Mouse (Mus musculus): ENCODE measurements around the gene Grik4. TPM values are rescaled to one million over a fixed set of nuclear protein-coding genes. Genes with fewer than 3 reads are reported as not detected.

The Grik4 gene
- total and polyA plus RNA-seq, 3 experiments: not detected

GRCm38 (mm10) chr9:42964366-42964765 lies 20.1 kb upstream of the Grik4 start:
- no peak for TF ChIP-seq CHD2 (IDR thresholded peaks at IDR 0.05; ENCODE audit: low read length)
- no peak for TF ChIP-seq KAT2A (IDR thresholded peaks at IDR 0.05; ENCODE audit: insufficient replicate concordance, low read length)
- no peak for TF ChIP-seq MAZ (IDR thresholded peaks at IDR 0.05; ENCODE audit: low read depth, low read length)
- TF ChIP-seq MXI1 (IDR thresholded peaks at IDR 0.05; ENCODE audit: low read depth, low read length): no peak
- no peak for TF ChIP-seq MEF2A (IDR thresholded peaks at IDR 0.05; ENCODE audit: borderline replicate concordance, low read depth, low read length)
- no peak for TF ChIP-seq ZKSCAN1 (IDR thresholded peaks at IDR 0.05; ENCODE audit: borderline replicate concordance, low read depth, low read length)
- no peak for TF ChIP-seq NRF1 (IDR thresholded peaks at IDR 0.05; ENCODE audit: low read depth, low read length)
- TF ChIP-seq EP300 (IDR thresholded peaks at IDR 0.05; ENCODE audit: low read length): no peak
- no peak for TF ChIP-seq IRF4 (IDR thresholded peaks at IDR 0.05; ENCODE audit: low read depth, low read length)
- TF ChIP-seq RAD21 (IDR thresholded peaks at IDR 0.05; ENCODE audit: low read depth, low read length): no peak
- no peak for TF ChIP-seq USF2 (conservative IDR thresholded peaks at IDR 0.05; ENCODE audit: low read depth, low read length)
- no peak for TF ChIP-seq TBP (conservative IDR thresholded peaks at IDR 0.05; ENCODE audit: low read depth, low read length)
- no peak for TF ChIP-seq ZNF384 (IDR thresholded peaks at IDR 0.05; ENCODE audit: low read depth, low read length)
- TF ChIP-seq POLR2A (IDR thresholded peaks at IDR 0.05; ENCODE audit: low read depth, low read length): no peak
- TF ChIP-seq POLR2AphosphoS2 (IDR thresholded peaks at IDR 0.05; ENCODE audit: low read depth, low read length): no peak
- no peak for TF ChIP-seq MAX (IDR thresholded peaks at IDR 0.05; ENCODE audit: low read length)
- in situ Hi-C loops (cut with MboI; ENCODE audit: low pct_ligation_motif_present, low pct_unique_long_range_greater_than_20kb, low sequenced_read_pairs): no loop called here
- no peaks in the 10 kb centered on the region for H3K9me3 ChIP-seq (replicated peaks; ENCODE audit: low read length)
- no peak overlapping the region for H3K4me2 ChIP-seq (ENCODE audit: insufficient read depth, low read depth, poor library complexity, severe bottlenecking)
- H3K4me1 ChIP-seq (ENCODE audit: control insufficient read depth in 1 of 2, insufficient read depth in 2 of 2): no peaks in the 10 kb centered on the region
- H3K4me3 ChIP-seq (replicated peaks in 1 of 3; ENCODE audit: low read depth in 2 of 3, low read length in 2 of 3, poor library complexity in 1 of 3): no peak overlapping the region
- no peak for DNase-seq (ENCODE audit: extremely low read depth)
- H3K27me3 ChIP-seq (replicated peaks): no peaks in the 10 kb centered on the region
- no peak overlapping the region for H3K9ac ChIP-seq (ENCODE audit: insufficient read depth, low read depth)
- H3K27ac ChIP-seq (ENCODE audit: insufficient read depth, low read depth): no peak overlapping the region
- peaks cover 18 to 25% of the 10 kb centered on the region in 2 experiments for H3K36me3 ChIP-seq (replicated peaks in 1 of 2; ENCODE audit: control insufficient read depth in 1 of 2, insufficient read depth in 1 of 2, low read length in 1 of 2)
- dilution Hi-C loops (cut with MboI; ENCODE audit: extremely low pct_ligation_motif_present, extremely low pct_unique_long_range_greater_than_20kb, low sequenced_read_pairs): no loop called here
- no peaks in the 10 kb centered on the region for H3K79me2 ChIP-seq (replicated peaks; ENCODE audit: control insufficient read depth, extremely low read depth, insufficient read depth, poor library complexity, severe bottlenecking)

GRCm38 (mm10) chr9:42962506-42962905 lies 18.2 kb upstream of the Grik4 start:
- H3K9ac ChIP-seq (ENCODE audit: insufficient read depth, low read depth): no peak overlapping the region
- no peaks in the 10 kb centered on the region for H3K9me3 ChIP-seq (replicated peaks; ENCODE audit: low read length)
- H3K79me2 ChIP-seq (replicated peaks; ENCODE audit: control insufficient read depth, extremely low read depth, insufficient read depth, poor library complexity, severe bottlenecking): no peaks in the 10 kb centered on the region
- peaks cover 8% of the 10 kb centered on the region for H3K27me3 ChIP-seq (replicated peaks)
- DNase-seq (ENCODE audit: extremely low read depth): no peak
- no peak overlapping the region for H3K4me3 ChIP-seq (replicated peaks in 1 of 3; ENCODE audit: low read depth in 2 of 3, low read length in 2 of 3, poor library complexity in 1 of 3)
- in situ Hi-C loops (cut with MboI; ENCODE audit: low pct_ligation_motif_present, low pct_unique_long_range_greater_than_20kb, low sequenced_read_pairs) (no loop called here), dilution Hi-C loops (cut with MboI; ENCODE audit: extremely low pct_ligation_motif_present, extremely low pct_unique_long_range_greater_than_20kb, low sequenced_read_pairs) (no loop called here)
- H3K4me2 ChIP-seq (ENCODE audit: insufficient read depth, low read depth, poor library complexity, severe bottlenecking): no peak overlapping the region
- H3K4me1 ChIP-seq (ENCODE audit: control insufficient read depth in 1 of 2, insufficient read depth in 2 of 2): no peaks in the 10 kb centered on the region
- TF ChIP-seq POLR2AphosphoS2 (IDR thresholded peaks at IDR 0.05; ENCODE audit: low read depth, low read length) (no peak), CHD2 (IDR thresholded peaks at IDR 0.05; ENCODE audit: low read length) (no peak)
- no peak overlapping the region for H3K27ac ChIP-seq (ENCODE audit: insufficient read depth, low read depth)
- peaks cover 7 to 10% of the 10 kb centered on the region in 2 experiments for H3K36me3 ChIP-seq (replicated peaks in 1 of 2; ENCODE audit: control insufficient read depth in 1 of 2, insufficient read depth in 1 of 2, low read length in 1 of 2)

All from CH12.LX (cell line).